Mouse (Mus musculus) lung, embryonic 16.5 days (tissue): ENCODE data around the gene Hexim2. TPM values are rescaled to one million over a fixed set of nuclear protein-coding genes. Genes with fewer than 3 reads are reported as not detected.

Source experiments
- ATAC-seq: fragments of 200-750 bp; cut with Nextera tagmentation; 2 replicates; pipeline ENCODE4 v1.8.0; 2017; ENCODE audit warnings: low read depth, mild to moderate bottlenecking, moderate library complexity
- H3K27ac ChIP-seq: fragments of 300-500 bp; sonication (generic); 2 replicates; pipeline ENCODE4 v1.5.1; 2014; ENCODE audit warnings: mild to moderate bottlenecking, control low read depth, low read length
- H3K27me3 ChIP-seq: fragments of 300-500 bp; sonication (generic); 2 replicates; pipeline ENCODE4 v1.6.1; 2014; ENCODE audit warnings: low read depth, low read length, mixed read lengths; ENCODE audit not compliant: control insufficient read depth, insufficient read depth
- H3K36me3 ChIP-seq: fragments of 300-500 bp; sonication (generic); 2 replicates; pipeline ENCODE4 v1.6.1; 2014; ENCODE audit warnings: low read length; ENCODE audit not compliant: control insufficient read depth, insufficient read depth
- H3K4me1 ChIP-seq: fragments of 300-500 bp; sonication (generic); replicated peaks from 2 replicates; pipeline ENCODE4 v1.6.1; 2014; ENCODE audit warnings: low read length, mixed read lengths; ENCODE audit not compliant: control insufficient read depth, insufficient read depth
- H3K4me2 ChIP-seq: fragments of 300-500 bp; sonication (generic); 2 replicates; pipeline ENCODE4 v1.6.1; 2014; ENCODE audit warnings: low read depth, low read length, control low read depth
- H3K4me3 ChIP-seq: fragments of 300-500 bp; sonication (generic); 2 replicates; pipeline ENCODE4 v1.5.1; 2014; ENCODE audit warnings: mild to moderate bottlenecking, low read length, control low read depth
- H3K9ac ChIP-seq: fragments of 300-500 bp; sonication (generic); 2 replicates; pipeline ENCODE4 v1.6.1; 2014; ENCODE audit warnings: low read length, control low read depth
- H3K9me3 ChIP-seq: fragments of 300-500 bp; sonication (generic); 2 replicates; pipeline ENCODE4 v1.6.1; 2016; ENCODE audit warnings: low read length; ENCODE audit not compliant: control insufficient read depth
- WGBS: fragments of 180-500 bp; shearing (Covaris S2); extraction: QIAGEN DNeasy Blood & Tissue Kit; methylation state at CpG from one replicate; pipeline ENCODE4 v1.1.7; 2014; 5-methylcytosine and 5-hydroxymethylcytosine counted together
- polyA plus RNA-seq: library from polyadenylated mRNA; unstranded; fragments of >200 nt; fragmentation: Nextera tagmentation; extraction: Ambion mirVana; gene quantifications from 2 replicates; pipeline ENCODE4 v1.2.1, GENCODE M21; 2015

Gene Hexim2
- polyA plus RNA-seq, 1 experiment from 2014 or later = 8.7 TPM

DNA sequence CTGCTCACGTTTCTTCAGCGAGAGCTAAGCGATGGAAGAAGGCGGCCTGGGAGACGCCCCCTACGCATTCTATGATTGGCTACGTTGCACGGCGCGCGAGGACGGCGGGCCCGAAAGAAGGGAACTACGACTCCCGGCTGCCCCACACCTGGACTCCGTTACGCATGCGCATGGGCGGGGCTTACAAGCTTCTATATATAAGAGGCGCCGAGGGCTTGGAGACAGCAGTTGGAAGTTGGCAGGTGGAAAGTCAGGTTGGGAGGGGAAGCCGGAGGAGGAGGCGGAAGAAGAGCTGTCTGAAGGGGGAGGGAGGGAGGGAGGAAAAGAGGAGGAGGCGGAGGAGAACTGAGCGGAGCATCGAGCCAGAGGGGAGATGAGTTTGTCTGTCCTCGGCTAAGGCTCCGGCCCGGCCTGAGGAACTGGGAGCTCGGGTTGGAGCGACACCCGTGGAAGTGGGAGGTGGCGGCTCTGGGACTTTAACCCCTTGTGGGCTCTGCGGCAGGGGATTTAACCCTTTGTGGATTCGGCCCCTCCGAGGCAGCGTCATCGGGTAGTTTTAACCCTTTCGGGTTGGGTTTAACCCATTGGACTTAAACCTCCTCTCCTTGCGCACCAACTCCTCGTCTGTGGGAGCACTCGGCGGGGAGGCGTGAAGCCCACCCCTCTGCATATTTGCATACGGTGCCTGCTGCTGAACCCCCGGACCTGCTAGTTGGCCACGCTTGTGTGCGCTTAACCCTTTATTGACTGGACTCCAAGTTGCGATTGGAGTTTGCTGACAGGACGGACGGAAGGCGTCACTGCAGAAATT, 16.0 kb upstream of the Hexim2 start, which contains the start of gene Hexim1:
Gene Hexim1 (plus strand): TSS at position 224 of the 811 bp plus-strand sequence.
- Histone ChIP-seq H3K9me3 (no peaks in the 10 kb centered on the region), H3K4me1 (peaks cover 26% of the 10 kb centered on the region), H3K27me3 (no peaks in the 10 kb centered on the region), H3K27ac (peak within 1 kb of the TSS; percentile 94), H3K9ac (peak within 1 kb of the TSS; percentile 93), H3K36me3 (no peaks in the 10 kb centered on the region), H3K4me3 (peak within 1 kb of the TSS; percentile 79), H3K4me2 (peak within 1 kb of the TSS; percentile 92)
- ATAC-seq = peak; percentile 94
- WGBS = 0% methylated on average over 53 of the region's 53 CpGs

GRCm38 (mm10) chr11:103116959-103117590, 15.2 kb upstream of the Hexim2 start:
- Histone ChIP-seq H3K4me1 (peaks cover 19% of the 10 kb centered on the region), H3K27ac (peak overlapping the region; percentile 86), H3K9me3 (no peaks in the 10 kb centered on the region), H3K36me3 (no peaks in the 10 kb centered on the region), H3K9ac (peak overlapping the region; percentile 78), H3K27me3 (no peaks in the 10 kb centered on the region), H3K4me3 (peak overlapping the region; percentile 79), H3K4me2 (peak overlapping the region; percentile 92)
- ATAC-seq = peak; percentile 48
- under 1% methylated on average over 35 of the region's 35 CpGs for WGBS

DNA sequence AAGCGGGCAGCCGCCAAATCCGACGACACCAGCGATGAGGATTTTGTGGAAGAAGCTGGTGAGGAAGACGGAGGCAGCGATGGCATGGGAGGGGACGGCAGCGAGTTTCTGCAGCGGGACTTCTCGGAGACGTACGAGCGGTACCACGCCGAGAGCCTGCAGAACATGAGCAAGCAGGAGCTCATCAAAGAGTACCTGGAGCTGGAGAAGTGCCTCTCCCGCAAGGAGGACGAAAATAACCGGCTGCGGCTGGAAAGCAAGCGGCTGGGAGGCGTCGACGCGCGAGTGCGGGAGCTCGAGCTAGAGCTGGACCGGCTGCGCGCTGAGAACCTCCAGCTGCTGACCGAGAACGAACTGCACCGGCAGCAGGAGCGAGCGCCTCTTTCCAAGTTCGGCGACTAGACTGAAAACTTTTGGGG, 14.6 kb upstream of the Hexim2 start:
- no peak for ATAC-seq
- H3K4me3 ChIP-seq = peak overlapping the region; percentile 79
- peaks cover 14% of the 10 kb centered on the region for H3K4me1 ChIP-seq
- WGBS = under 1% methylated on average over 38 of the region's 38 CpGs
- peak overlapping the region; percentile 78 for H3K9ac ChIP-seq
- no peaks in the 10 kb centered on the region for H3K36me3 ChIP-seq
- peak overlapping the region; percentile 92 for H3K4me2 ChIP-seq
- H3K9me3 ChIP-seq = no peaks in the 10 kb centered on the region
- peak overlapping the region; percentile 86 for H3K27ac ChIP-seq
- H3K27me3 ChIP-seq = no peaks in the 10 kb centered on the region

DNA sequence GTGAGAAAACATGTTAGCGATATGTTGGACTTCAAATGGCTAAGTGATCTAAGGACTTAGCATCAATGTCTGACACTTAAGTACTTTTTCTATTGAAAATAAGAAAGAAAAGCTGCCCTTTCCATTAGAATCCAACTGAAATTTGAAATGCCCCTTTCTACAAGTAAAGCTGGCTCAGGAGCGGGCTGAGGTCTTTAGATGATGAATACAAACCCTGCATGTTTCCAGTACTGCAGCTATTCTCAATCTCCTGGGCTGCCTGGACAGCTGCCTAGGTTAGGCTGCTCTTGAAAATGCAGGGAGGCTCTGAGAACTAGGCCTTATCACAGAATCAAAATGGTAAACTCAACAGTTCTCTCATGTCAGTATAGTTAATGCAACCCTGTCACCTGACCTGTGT, 13.4 kb upstream of the Hexim2 start:
- H3K27me3 ChIP-seq = no peaks in the 10 kb centered on the region
- H3K4me1 ChIP-seq = peaks cover 11% of the 10 kb centered on the region
- H3K9me3 ChIP-seq = no peaks in the 10 kb centered on the region
- H3K4me3 ChIP-seq = peak overlapping the region; percentile 9; the same call in 1 of the 2 replicates
- no peaks in the 10 kb centered on the region for H3K36me3 ChIP-seq
- H3K27ac ChIP-seq = no peak overlapping the region
- WGBS = 80% methylated on average over 2 of the region's 2 CpGs
- no peak overlapping the region for H3K9ac ChIP-seq
- ATAC-seq = no peak
- peak overlapping the region; percentile 92 for H3K4me2 ChIP-seq

DNA sequence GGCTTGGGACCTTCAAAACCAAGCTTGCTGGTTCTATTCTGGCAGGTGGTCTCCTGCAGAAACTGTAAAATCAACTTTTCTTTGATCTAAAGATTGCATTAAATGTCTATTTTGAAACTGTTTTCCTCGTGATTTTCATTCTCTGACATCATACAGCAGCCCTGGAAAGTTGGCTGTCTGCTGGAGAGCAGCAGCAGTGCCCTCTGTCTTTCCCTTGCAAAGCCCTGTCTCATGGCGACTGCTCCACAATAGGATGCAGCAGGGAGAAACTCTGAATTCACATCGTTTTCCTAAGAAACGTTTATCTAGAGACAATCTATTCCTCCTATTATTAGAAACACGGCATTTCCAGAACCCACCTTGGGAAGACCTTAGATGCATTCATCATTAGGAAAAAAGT, 12.6 kb upstream of the Hexim2 start:
- WGBS = 50% methylated on average over 5 of the region's 5 CpGs
- Histone ChIP-seq H3K27me3 (no peaks in the 10 kb centered on the region), H3K4me1 (peaks cover 7% of the 10 kb centered on the region), H3K36me3 (no peaks in the 10 kb centered on the region), H3K4me3 (no peak overlapping the region), H3K9me3 (no peaks in the 10 kb centered on the region), H3K27ac (no peak overlapping the region), H3K9ac (no peak overlapping the region), H3K4me2 (no peak overlapping the region)
- no peak for ATAC-seq

DNA sequence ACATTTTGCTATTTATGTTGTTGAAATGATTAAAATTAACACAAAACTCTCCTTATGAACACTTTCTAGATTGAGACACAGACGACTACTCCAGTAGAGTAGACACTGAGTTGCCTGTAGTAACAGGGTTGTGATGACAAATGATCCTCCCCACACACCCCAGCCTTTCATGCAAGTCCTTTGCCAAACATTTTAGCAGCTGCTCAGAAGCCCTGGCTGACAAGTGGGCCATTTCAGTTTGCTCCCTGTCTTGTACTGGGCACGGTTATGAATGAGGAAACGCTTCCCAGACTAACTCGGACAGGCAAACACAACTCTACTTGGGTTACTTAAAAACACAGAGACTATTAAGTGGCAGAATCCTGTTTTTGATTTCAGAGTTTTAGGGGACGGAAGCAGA, 11.9 kb upstream of the Hexim2 start:
- Histone ChIP-seq H3K9ac (no peak overlapping the region), H3K4me2 (no peak overlapping the region), H3K9me3 (no peaks in the 10 kb centered on the region), H3K4me1 (peaks cover 4% of the 10 kb centered on the region), H3K36me3 (no peaks in the 10 kb centered on the region), H3K4me3 (no peak overlapping the region), H3K27ac (no peak overlapping the region), H3K27me3 (no peaks in the 10 kb centered on the region)
- ATAC-seq = no peak
- 44% methylated on average over 5 of the region's 5 CpGs for WGBS

DNA sequence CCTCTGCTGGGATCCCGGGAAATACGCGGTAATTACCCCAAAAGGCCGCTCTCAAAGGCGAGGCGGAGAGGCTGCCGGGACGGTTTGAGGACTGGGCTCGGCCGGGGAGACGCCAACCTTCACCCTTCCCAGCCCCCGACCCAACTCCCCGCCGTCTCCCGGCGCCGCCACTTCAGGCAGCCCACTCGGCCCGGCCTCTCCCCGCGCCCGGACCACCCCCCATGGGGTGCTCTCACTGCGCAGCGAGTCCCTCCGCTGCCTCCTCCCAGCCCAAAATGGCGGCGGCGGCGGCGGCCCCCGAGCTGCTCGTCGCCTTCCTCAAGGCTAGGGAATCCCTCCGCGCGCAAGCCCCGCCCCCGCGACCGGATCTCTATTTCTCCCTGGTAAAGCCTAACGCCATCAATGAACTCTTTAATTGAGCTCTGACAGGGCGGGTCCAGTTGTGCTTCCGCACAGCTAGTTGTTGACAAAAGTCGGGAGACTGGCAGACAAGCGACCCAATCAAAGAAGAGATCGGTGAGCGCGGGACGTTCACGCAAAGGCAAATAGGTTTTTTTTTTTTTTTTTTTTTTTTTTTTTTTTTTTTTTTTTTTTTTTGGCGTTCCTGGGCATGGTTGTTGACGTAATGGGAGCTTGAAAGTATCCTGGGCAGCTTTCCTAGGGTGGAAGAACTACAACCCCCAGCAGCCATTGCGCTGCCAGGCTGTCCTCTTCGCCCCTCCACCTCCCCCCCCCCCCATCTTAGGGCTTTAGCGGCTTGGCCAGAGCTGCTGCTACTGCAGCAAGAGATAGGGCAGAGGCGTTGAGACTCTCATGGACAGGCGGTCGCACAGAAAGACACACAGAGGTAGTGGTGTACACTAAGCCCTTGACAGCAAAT, 587 bp downstream of the Hexim2 start:
- Histone ChIP-seq H3K9ac (peak overlapping the region; percentile 100), H3K4me1 (peaks cover 19% of the 10 kb centered on the region), H3K27ac (peak overlapping the region; percentile 99), H3K9me3 (no peaks in the 10 kb centered on the region), H3K4me2 (peak overlapping the region; percentile 71), H3K36me3 (no peaks in the 10 kb centered on the region), H3K4me3 (peak overlapping the region; percentile 97), H3K27me3 (no peaks in the 10 kb centered on the region)
- WGBS = 0% methylated on average over 52 of the region's 58 CpGs
- peak; percentile 96 for ATAC-seq

- H3K4me1 ChIP-seq = peaks cover 19% of the 10 kb centered on the region
- H3K9ac ChIP-seq = peak overlapping the region; percentile 60
- peak overlapping the region; percentile 29 for H3K4me3 ChIP-seq
- H3K27me3 ChIP-seq = no peaks in the 10 kb centered on the region
- H3K36me3 ChIP-seq = peaks cover 4% of the 10 kb centered on the region; the same call in 1 of the 2 replicates
- H3K9me3 ChIP-seq = no peaks in the 10 kb centered on the region
- ATAC-seq = no peak
- peak overlapping the region; percentile 54 for H3K27ac ChIP-seq
- 42% methylated on average over 6 of the region's 6 CpGs for WGBS
- peak overlapping the region; percentile 52 for H3K4me2 ChIP-seq
Observed at GRCm38 (mm10) chr11:103133456-103134185, 1.4 kb downstream of the Hexim2 start.
